Mouse (Mus musculus): Measurements from ENCODE around the gene Nudc. TPM values are rescaled to one million over a fixed set of nuclear protein-coding genes. Genes with fewer than 3 reads are reported as not detected.

Nudc gene
- polyA plus RNA-seq, 1 experiment from 2014 or later: 420 TPM

Small RNAs within 50 kb of the gene (microRNA-seq; reads per million reads assigned to microRNA genes)
- not detected for gene Gm23158

Other genes starting within 250 kb of the Nudc start
- 13.4 and 14.2 TPM in 2 replicates for gene Wdtc1, start 192.5 kb downstream of the Nudc start, polyA plus RNA-seq (2016; fragmentation: Nextera tagmentation; extraction: Ambion mirVana)
- 7.6 and 8.2 TPM in 2 replicates for gene Slc9a1, start 176.3 kb downstream of the Nudc start, polyA plus RNA-seq (2016; fragmentation: Nextera tagmentation; extraction: Ambion mirVana)
- gene Tent5b, start 65.9 kb downstream of the Nudc start, polyA plus RNA-seq (2016; fragmentation: Nextera tagmentation; extraction: Ambion mirVana): 0.90 and 1.5 TPM in 2 replicates
- gene Trnp1, start 47.4 kb downstream of the Nudc start, polyA plus RNA-seq (2016; fragmentation: Nextera tagmentation; extraction: Ambion mirVana): 0.60 and 0.96 TPM in 2 replicates
- gene Kdf1, start 27.0 kb downstream of the Nudc start, polyA plus RNA-seq (2016; fragmentation: Nextera tagmentation; extraction: Ambion mirVana): 1.6 and 4.0 TPM in 2 replicates
- gene Nr0b2, start 7.4 kb upstream of the Nudc start, polyA plus RNA-seq (2016; fragmentation: Nextera tagmentation; extraction: Ambion mirVana): 4.9 and 8.9 TPM in 2 replicates
- gene Gpatch3, start 28.7 kb upstream of the Nudc start, polyA plus RNA-seq (2016; fragmentation: Nextera tagmentation; extraction: Ambion mirVana): 7.1 and 9.6 TPM in 2 replicates
- gene Gpn2, start 38.4 kb upstream of the Nudc start, polyA plus RNA-seq (2016; fragmentation: Nextera tagmentation; extraction: Ambion mirVana): 18.2 and 22.1 TPM in 2 replicates
- 4.3 and 12.9 TPM in 2 replicates for gene Sfn, start 56.2 kb upstream of the Nudc start, polyA plus RNA-seq (2016; fragmentation: Nextera tagmentation; extraction: Ambion mirVana)
- 1.6 and 2.9 TPM in 2 replicates for gene Zdhhc18, start 104.2 kb upstream of the Nudc start, polyA plus RNA-seq (2016; fragmentation: Nextera tagmentation; extraction: Ambion mirVana)
- gene Pigv, start 126.7 kb upstream of the Nudc start, polyA plus RNA-seq (2016; fragmentation: Nextera tagmentation; extraction: Ambion mirVana): 15.2 and 16.4 TPM in 2 replicates
- 23.8 and 31.5 TPM in 2 replicates for gene Arid1a, start 210.8 kb upstream of the Nudc start, polyA plus RNA-seq (2016; fragmentation: Nextera tagmentation; extraction: Ambion mirVana)

Measured in heart, embryonic 10.5 days (tissue).